Mouse (Mus musculus) layer of hippocampus, adult 2 months (tissue): Measurements from ENCODE around the gene Fgfr3. TPM values are rescaled to one million over a fixed set of nuclear protein-coding genes. Genes with fewer than 3 reads are reported as not detected.

Source experiments
- DNase-seq, 2 experiments: peaks; one replicate each; pipeline ENCODE4 v3.0.0; 2022; ENCODE audit warnings: low spot score in 2 of 2
- H3K27ac ChIP-seq: fragments of 200-600 bp; 2 replicates; pipeline ENCODE4 v1.8.1; 2022
- H3K4me3 ChIP-seq: fragments of 200-600 bp; 2 replicates; pipeline ENCODE4 v1.8.1; 2022; ENCODE audit warnings: mild to moderate bottlenecking
- CTCF ChIP-seq: fragments of 200-600 bp; conservative IDR thresholded peaks from 2 replicates; pipeline ENCODE4 v1.8.1; 2022; ENCODE audit warnings: antibody characterized with exemption, mild to moderate bottlenecking, moderate library complexity
- total RNA-seq, 2 experiments: library from RNA; stranded (reverse); gene quantifications; 2 replicates each; pipeline ENCODE4 v1.2.3; 2021

Fgfr3 gene
- total RNA-seq, 2 experiments from 2014 or later, result 137 to 139 TPM

DNA sequence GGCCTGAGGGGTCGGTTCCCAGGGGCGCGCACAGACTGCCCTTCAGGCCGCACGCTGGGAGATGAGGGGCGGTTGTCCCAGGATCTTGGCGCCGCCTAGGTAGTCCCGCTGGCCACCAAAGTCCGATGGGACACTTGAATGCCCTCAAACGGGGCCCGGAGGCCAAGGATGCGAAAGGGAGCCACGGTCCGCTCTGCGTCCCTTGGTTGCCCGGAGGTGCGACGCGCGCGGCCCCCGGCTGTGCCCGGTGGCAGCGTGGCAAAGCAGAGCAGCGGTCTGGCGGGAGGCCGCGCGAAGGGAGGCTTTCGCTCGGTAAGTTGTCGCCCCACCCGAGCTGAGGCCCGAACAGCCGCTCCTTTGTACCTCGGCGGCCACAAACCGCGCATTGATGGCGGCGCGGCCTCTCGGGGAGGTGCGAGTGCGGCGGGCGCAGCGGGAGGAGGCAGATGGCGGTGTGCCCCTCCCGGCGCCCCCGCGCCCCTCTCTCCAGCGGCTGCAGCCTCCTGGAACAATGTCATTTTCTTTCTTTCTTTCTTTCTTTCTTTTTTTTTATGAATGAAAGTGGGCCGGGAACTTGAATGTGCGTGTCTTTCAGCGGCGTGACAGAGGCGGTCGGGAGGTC, 1.7 kb downstream of the Fgfr3 start:
- peak overlapping the region; percentile 61 for H3K4me3 ChIP-seq
- H3K27ac ChIP-seq, result peak overlapping the region; percentile 89
- TF ChIP-seq CTCF, result peak; percentile 22; the same call in 1 of the 2 replicates
- DNase-seq, result no peak

- Histone ChIP-seq H3K4me3 (peak overlapping the region; percentile 61), H3K27ac (peak overlapping the region; percentile 89)
- TF ChIP-seq CTCF, result no peak
- DNase-seq, result no peak
Measured at GRCm38 (mm10) chr5:33723641-33724465, 2.4 kb downstream of the Fgfr3 start.

DNA sequence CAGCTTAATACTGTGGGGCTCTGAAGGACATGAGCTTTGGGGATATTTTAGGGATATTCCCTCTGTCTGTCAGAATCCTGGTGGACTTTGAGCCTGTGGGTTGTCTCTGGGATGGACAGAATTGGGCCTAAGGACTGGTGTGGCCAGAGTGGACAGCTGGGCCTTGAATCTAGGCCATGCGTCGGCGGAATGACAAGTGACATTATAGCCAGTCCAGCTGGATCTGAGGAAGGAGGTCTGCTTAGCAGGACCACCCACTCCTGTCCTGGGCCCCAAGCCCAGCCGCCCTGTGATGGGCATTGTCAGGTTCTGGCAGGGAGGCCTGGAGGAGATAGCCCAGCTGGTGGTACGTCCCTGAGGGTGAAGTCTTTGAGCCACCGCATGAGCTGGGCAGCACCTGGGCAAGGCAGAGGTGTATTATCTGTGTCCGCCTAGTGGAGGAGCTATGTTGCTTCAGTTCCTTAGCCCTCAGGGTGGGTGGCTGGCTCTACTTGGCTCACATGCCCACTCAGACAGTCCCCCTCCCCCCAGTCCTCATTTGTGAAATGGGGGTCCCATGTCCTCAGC, 4.7 kb downstream of the Fgfr3 start:
- DNase-seq, result peak; percentile 45 to 61
- peak; percentile 28; the same call in 1 of the 2 replicates for TF ChIP-seq CTCF
- Histone ChIP-seq H3K27ac (peak overlapping the region; percentile 89), H3K4me3 (peak overlapping the region; percentile 22)

- Histone ChIP-seq H3K4me3 (peak overlapping the region; percentile 23), H3K27ac (peak overlapping the region; percentile 89)
- DNase-seq, result peak in 1 of 2 experiments; percentile 20
- no peak for TF ChIP-seq CTCF
Measured at GRCm38 (mm10) chr5:33726891-33727290, 5.4 kb downstream of the Fgfr3 start.

- peak overlapping the region; percentile 57; the same call in 1 of the 2 replicates for H3K27ac ChIP-seq
- DNase-seq, result no peak
- TF ChIP-seq CTCF, result no peak
- no peak overlapping the region; the same call in 1 of the 2 replicates for H3K4me3 ChIP-seq
Measured at GRCm38 (mm10) chr5:33728841-33729240, 7.4 kb downstream of the Fgfr3 start.

GRCm38 (mm10) chr5:33730516-33730915, 9.0 kb downstream of the Fgfr3 start:
- no peak overlapping the region for H3K4me3 ChIP-seq
- no peak for TF ChIP-seq CTCF
- H3K27ac ChIP-seq, result 0 out of 2 replicates have a peak overlapping the region, but pooled peaks have one; percentile 57
- no peak for DNase-seq

DNA sequence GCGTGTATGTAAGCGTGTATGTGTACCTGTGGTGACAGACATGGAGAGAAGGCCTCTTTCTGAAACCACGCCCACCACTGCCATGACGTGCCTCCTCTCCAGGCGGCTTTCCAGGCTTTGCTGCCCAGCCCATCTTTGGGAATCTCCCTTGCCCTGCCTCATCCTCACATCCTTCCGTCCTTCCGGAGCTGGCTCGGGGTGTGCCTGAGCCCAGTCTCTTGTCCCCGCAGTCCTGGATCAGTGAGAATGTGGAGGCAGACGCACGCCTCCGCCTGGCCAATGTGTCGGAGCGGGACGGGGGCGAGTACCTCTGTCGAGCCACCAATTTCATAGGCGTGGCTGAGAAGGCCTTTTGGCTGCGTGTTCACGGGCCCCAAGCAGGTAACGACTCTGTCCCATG, 9.6 kb downstream of the Fgfr3 start:
- TF ChIP-seq CTCF, result no peak
- H3K27ac ChIP-seq, result no peak overlapping the region
- peak in 1 of 2 experiments; percentile 41 for DNase-seq
- H3K4me3 ChIP-seq, result peak overlapping the region; percentile 42

- no peak for TF ChIP-seq CTCF
- H3K27ac ChIP-seq, result no peak overlapping the region
- no peak for DNase-seq
- H3K4me3 ChIP-seq, result no peak overlapping the region
Measured at GRCm38 (mm10) chr5:33733837-33734236, 12.4 kb downstream of the Fgfr3 start.

GRCm38 (mm10) chr5:33735412-33736092, 14.1 kb downstream of the Fgfr3 start:
- DNase-seq, result no peak
- no peak overlapping the region for H3K4me3 ChIP-seq
- H3K27ac ChIP-seq, result no peak overlapping the region
- TF ChIP-seq CTCF, result no peak

- no peak overlapping the region for H3K27ac ChIP-seq
- no peak overlapping the region for H3K4me3 ChIP-seq
- no peak for TF ChIP-seq CTCF
- DNase-seq, result no peak
Measured at GRCm38 (mm10) chr5:33736230-33736629, 14.8 kb downstream of the Fgfr3 start.

DNA sequence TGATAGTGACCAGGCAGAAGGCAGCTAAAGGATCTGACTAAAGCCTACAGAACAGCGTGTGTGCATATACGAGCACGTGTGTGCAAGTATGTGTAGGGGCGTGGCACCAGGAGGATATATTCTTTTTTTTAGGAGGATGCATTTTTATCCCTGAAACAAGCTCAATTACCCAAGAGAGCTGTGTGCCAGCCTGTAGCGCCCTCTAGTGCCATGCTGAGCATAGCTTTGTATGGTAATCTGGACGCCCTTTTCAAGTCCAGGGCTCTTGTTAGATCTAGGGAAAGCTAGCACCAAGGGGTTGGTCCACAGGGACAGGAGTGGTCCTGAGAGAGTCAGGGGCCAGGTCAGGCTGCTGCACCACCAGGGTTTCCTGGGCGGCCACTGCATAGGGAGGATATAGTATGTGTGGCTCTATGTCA, 16.4 kb downstream of the Fgfr3 start:
- 0 out of 2 replicates have a peak overlapping the region, but pooled peaks have one; percentile 25 for H3K27ac ChIP-seq
- no peak overlapping the region for H3K4me3 ChIP-seq
- TF ChIP-seq CTCF, result peak; percentile 95
- peak; percentile 64 to 77 for DNase-seq

GRCm38 (mm10) chr5:33738341-33738740, 16.9 kb downstream of the Fgfr3 start:
- TF ChIP-seq CTCF, result no peak
- H3K27ac ChIP-seq, result 0 out of 2 replicates have a peak overlapping the region, but pooled peaks have one; percentile 25
- no peak overlapping the region for H3K4me3 ChIP-seq
- no peak for DNase-seq

DNA sequence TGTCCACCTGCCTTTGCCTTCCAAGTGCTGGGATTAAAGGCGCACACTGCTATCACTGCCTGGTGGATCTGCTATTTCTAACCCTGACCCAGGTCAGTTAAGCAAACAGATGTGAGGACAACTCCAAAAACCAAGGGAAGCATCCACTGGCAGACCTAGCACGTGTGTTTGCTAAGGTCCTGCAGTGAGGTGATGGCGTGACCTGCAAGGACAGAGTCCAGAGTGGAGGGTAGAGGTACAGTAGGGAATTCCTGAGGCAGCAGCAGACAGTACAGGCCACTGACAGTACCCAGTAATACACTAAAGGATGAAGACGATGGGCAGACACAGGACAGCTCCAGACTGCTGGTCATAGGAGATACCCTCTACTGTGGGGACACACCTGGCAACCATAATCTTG, 19.1 kb downstream of the Fgfr3 start:
- no peak for TF ChIP-seq CTCF
- no peak for DNase-seq
- no peak overlapping the region for H3K27ac ChIP-seq
- no peak overlapping the region for H3K4me3 ChIP-seq
